Mouse (Mus musculus) heart, embryonic 11.5 days (tissue): ENCODE data around the gene Trim6. TPM values are rescaled to one million over a fixed set of nuclear protein-coding genes. Genes with fewer than 3 reads are reported as not detected.
A peak's percentile ranks its signal among the peaks of the same experiment; 100 is the strongest.

Experiments used
- ATAC-seq: fragments of 200-750 bp; cut with Nextera tagmentation; replicated peaks from 2 replicates; pipeline ENCODE4 v1.8.0; 2017; ENCODE audit warnings: moderate library complexity; ENCODE audit not compliant: insufficient number of reproducible peaks, low FRiP score, low TSS enrichment
- H3K27ac ChIP-seq: fragments of 300-500 bp; sonication (generic); 2 replicates; pipeline ENCODE4 v1.5.1; 2014; ENCODE audit warnings: mild to moderate bottlenecking, low read depth, low read length
- H3K27me3 ChIP-seq: fragments of 300-500 bp; sonication (generic); 2 replicates; pipeline ENCODE4 v1.6.1; 2014; ENCODE audit warnings: mild to moderate bottlenecking, low read length, mixed read lengths; ENCODE audit not compliant: control insufficient read depth, insufficient read depth
- H3K36me3 ChIP-seq: fragments of 300-500 bp; sonication (generic); 2 replicates; pipeline ENCODE4 v1.6.1; 2014; ENCODE audit warnings: mild to moderate bottlenecking, low read length, moderate library complexity, mixed read lengths; ENCODE audit not compliant: control insufficient read depth, insufficient read depth
- H3K4me1 ChIP-seq: fragments of 300-500 bp; sonication (generic); 2 replicates; pipeline ENCODE4 v1.6.1; 2014; ENCODE audit warnings: low read length; ENCODE audit not compliant: control insufficient read depth, insufficient read depth
- H3K4me2 ChIP-seq: fragments of 300-500 bp; sonication (generic); 2 replicates; pipeline ENCODE4 v1.6.1; 2014; ENCODE audit warnings: mild to moderate bottlenecking, moderate library complexity
- H3K4me3 ChIP-seq: fragments of 300-500 bp; sonication (generic); 2 replicates; pipeline ENCODE4 v1.5.1; 2014; ENCODE audit warnings: low read depth, low read length
- H3K9ac ChIP-seq: fragments of 300-500 bp; sonication (generic); 2 replicates; pipeline ENCODE4 v1.6.1; 2014; ENCODE audit warnings: mild to moderate bottlenecking, low read depth, low read length, moderate library complexity
- H3K9me3 ChIP-seq: fragments of 300-500 bp; sonication (generic); replicated peaks from 2 replicates; pipeline ENCODE4 v1.6.1; 2016; ENCODE audit warnings: low read length; ENCODE audit not compliant: control insufficient read depth
- WGBS: fragments of 180-500 bp; shearing (Covaris S2); extraction: QIAGEN DNeasy Blood & Tissue Kit; methylation state at CpG from one replicate; pipeline ENCODE4 v1.1.7; 2014; ENCODE audit not compliant: insufficient replicate concordance; 5-methylcytosine and 5-hydroxymethylcytosine counted together
- polyA plus RNA-seq: library from polyadenylated mRNA; unstranded; fragments of >200 nt; fragmentation: Nextera tagmentation; extraction: Ambion mirVana; gene quantifications from 2 replicates; pipeline ENCODE4 v1.2.1, GENCODE M21; 2014

The Trim6 gene
- polyA plus RNA-seq, 1 experiment from 2014 or later: 9.9 TPM

DNA sequence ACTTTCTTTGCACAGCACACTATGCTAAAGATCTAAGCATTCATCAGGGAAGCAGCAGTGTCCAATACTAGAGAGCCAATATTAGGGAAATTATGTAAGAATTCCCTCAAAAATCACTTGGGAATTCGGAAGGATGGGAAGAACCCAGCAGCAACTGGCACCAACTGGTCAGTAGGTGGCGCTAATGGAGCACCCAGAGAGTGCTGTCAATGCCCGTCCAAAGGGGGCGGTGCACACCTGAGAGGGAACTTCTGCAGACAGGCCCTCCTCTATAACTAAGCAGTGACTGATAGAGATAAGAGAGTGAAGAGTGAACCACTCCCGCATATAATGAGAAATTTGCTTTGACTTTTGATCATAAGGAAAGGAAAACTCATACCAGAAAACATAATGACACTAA lies 18.8 kb upstream of the Trim6 start:
- no peak overlapping the region for H3K9ac ChIP-seq
- no peaks in the 10 kb centered on the region for H3K9me3 ChIP-seq
- H3K36me3 ChIP-seq: no peaks in the 10 kb centered on the region
- no peak overlapping the region for H3K27ac ChIP-seq
- ATAC-seq: no peak
- no peaks in the 10 kb centered on the region for H3K27me3 ChIP-seq
- no peaks in the 10 kb centered on the region for H3K4me1 ChIP-seq
- H3K4me2 ChIP-seq: no peak overlapping the region
- H3K4me3 ChIP-seq: no peak overlapping the region
- 3% methylated on average over 5 of the region's 5 CpGs for WGBS

DNA sequence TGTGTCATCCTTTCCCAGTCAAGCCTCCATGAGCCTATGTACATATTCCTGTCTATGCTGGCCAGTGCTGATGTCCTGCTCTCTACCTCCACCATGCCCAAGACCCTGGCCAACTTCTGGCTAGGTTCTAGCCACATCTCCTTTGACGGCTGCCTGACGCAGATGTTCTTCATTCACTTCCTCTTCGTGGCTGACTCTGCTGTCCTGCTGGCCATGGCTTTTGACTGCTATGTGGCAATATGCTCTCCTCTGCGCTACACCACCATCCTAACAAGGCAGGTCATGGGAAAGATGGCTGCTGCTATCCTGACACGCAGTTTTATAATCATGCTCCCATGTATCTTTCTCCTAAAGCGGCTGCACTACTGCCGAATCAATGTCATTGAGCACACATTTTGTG lies 12.4 kb upstream of the Trim6 start:
- no peaks in the 10 kb centered on the region for H3K9me3 ChIP-seq
- no peak overlapping the region for H3K27ac ChIP-seq
- no peak overlapping the region for H3K4me3 ChIP-seq
- ATAC-seq: no peak
- H3K36me3 ChIP-seq: no peaks in the 10 kb centered on the region
- 88% methylated on average over 7 of the region's 7 CpGs for WGBS
- no peaks in the 10 kb centered on the region for H3K4me1 ChIP-seq
- H3K4me2 ChIP-seq: no peak overlapping the region
- no peaks in the 10 kb centered on the region for H3K27me3 ChIP-seq
- H3K9ac ChIP-seq: no peak overlapping the region

GRCm38 (mm10) chr7:104216011-104216535 lies 2.5 kb upstream of the Trim6 start:
- Histone ChIP-seq H3K9me3 (no peaks in the 10 kb centered on the region), H3K4me2 (no peak overlapping the region), H3K4me3 (no peak overlapping the region), H3K4me1 (no peaks in the 10 kb centered on the region), H3K27ac (no peak overlapping the region), H3K9ac (no peak overlapping the region), H3K27me3 (no peaks in the 10 kb centered on the region), H3K36me3 (no peaks in the 10 kb centered on the region)
- ATAC-seq: no peak
- 27% methylated on average over 1 of the region's 1 CpGs for WGBS

GRCm38 (mm10) chr7:104217881-104218280 lies 712 bp upstream of the Trim6 start:
- ATAC-seq: no peak

GRCm38 (mm10) chr7:104231203-104231602 lies 12.6 kb downstream of the Trim6 start:
- Histone ChIP-seq H3K27me3 (no peaks in the 10 kb centered on the region), H3K4me1 (no peaks in the 10 kb centered on the region), H3K36me3 (no peaks in the 10 kb centered on the region; the same call in 1 of the 2 replicates), H3K9me3 (no peaks in the 10 kb centered on the region), H3K4me3 (no peak overlapping the region), H3K27ac (no peak overlapping the region), H3K9ac (no peak overlapping the region), H3K4me2 (no peak overlapping the region)
- ATAC-seq: no peak
- WGBS: 33% methylated on average over 2 of the region's 2 CpGs

More at GRCm38 (mm10) chr7:104217881-104218280, 712 bp upstream of the Trim6 start:
- no peaks in the 10 kb centered on the region for H3K4me1 ChIP-seq
- H3K9me3 ChIP-seq: no peaks in the 10 kb centered on the region
- H3K4me2 ChIP-seq: no peak overlapping the region
- no peak overlapping the region for H3K9ac ChIP-seq
- H3K27ac ChIP-seq: no peak overlapping the region
- no peaks in the 10 kb centered on the region for H3K27me3 ChIP-seq
- WGBS: 72% methylated on average over 2 of the region's 2 CpGs
- H3K36me3 ChIP-seq: no peaks in the 10 kb centered on the region
- H3K4me3 ChIP-seq: no peak overlapping the region

DNA sequence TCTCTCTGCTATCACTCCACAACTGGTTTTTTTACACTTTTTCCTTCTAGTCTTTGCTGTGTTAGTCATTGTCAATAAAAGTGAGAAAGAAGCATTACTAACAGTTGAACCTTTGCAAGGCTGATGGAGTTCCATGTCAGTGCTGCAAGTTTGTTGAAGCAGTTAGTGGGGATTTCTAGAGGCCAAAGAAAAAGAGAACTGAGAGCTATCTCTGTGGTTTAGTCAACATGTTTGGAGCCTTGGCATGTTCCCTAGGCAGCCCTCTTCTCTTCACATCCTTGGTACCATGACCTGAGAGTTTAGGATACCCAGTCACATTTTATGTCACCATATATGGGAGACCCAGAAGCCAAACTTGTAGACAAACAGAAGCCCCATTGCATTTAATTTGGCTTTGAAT lies 22.3 kb downstream of the Trim6 start:
- Histone ChIP-seq H3K4me1 (0 out of 2 replicates have a peak, but pooled peaks cover 3% of the 10 kb centered on the region), H3K4me3 (no peak overlapping the region), H3K4me2 (no peak overlapping the region), H3K27me3 (no peaks in the 10 kb centered on the region), H3K36me3 (no peaks in the 10 kb centered on the region), H3K9me3 (no peaks in the 10 kb centered on the region), H3K9ac (no peak overlapping the region), H3K27ac (no peak overlapping the region)
- no peak for ATAC-seq

- H3K4me2 ChIP-seq: peak overlapping the region; percentile 71; the same call in 1 of the 2 replicates
- 0 out of 2 replicates have a peak, but pooled peaks cover 3% of the 10 kb centered on the region for H3K4me1 ChIP-seq
- H3K9me3 ChIP-seq: no peaks in the 10 kb centered on the region
- 45% methylated on average over 1 of the region's 1 CpGs for WGBS
- H3K9ac ChIP-seq: no peak overlapping the region
- H3K4me3 ChIP-seq: no peak overlapping the region
- H3K27me3 ChIP-seq: no peaks in the 10 kb centered on the region
- H3K36me3 ChIP-seq: no peaks in the 10 kb centered on the region
- H3K27ac ChIP-seq: no peak overlapping the region
- ATAC-seq: no peak
Measured at GRCm38 (mm10) chr7:104243616-104244015, 25.0 kb downstream of the Trim6 start.

GRCm38 (mm10) chr7:104244287-104245181 lies 25.9 kb downstream of the Trim6 start, which contains the start of gene Trim34a:
Trim34a (plus strand) TSS chr7:104244457.
- peak within 1 kb of the TSS; percentile 71 for H3K9ac ChIP-seq
- H3K4me1 ChIP-seq: 0 out of 2 replicates have a peak, but pooled peaks cover 3% of the 10 kb centered on the region
- no peaks in the 10 kb centered on the region for H3K36me3 ChIP-seq
- H3K4me3 ChIP-seq: peak within 1 kb of the TSS; percentile 54
- no peaks in the 10 kb centered on the region for H3K9me3 ChIP-seq
- no peak within 1 kb of the TSS for H3K27ac ChIP-seq
- peak; percentile 76; the same call in 1 of the 2 replicates for ATAC-seq
- no peaks in the 10 kb centered on the region for H3K27me3 ChIP-seq
- WGBS: 6% methylated on average over 13 of the region's 13 CpGs
- H3K4me2 ChIP-seq: peak within 1 kb of the TSS; percentile 71
